Mouse (Mus musculus) midbrain, embryonic 14.5 days (tissue): ENCODE data around the gene Sdr39u1. TPM values are rescaled to one million over a fixed set of nuclear protein-coding genes. Genes with fewer than 3 reads are reported as not detected.
A peak's percentile ranks its signal among the peaks of the same experiment; 100 is the strongest.

ENCODE experiments used
- ATAC-seq: fragments of 200-750 bp; cut with Nextera tagmentation; 2 replicates; pipeline ENCODE4 v1.8.0; 2017; ENCODE audit warnings: moderate number of reproducible peaks, moderate library complexity; ENCODE audit not compliant: low FRiP score, low TSS enrichment
- DNase-seq: peaks from one replicate; pipeline ENCODE4 v3.0.0-alpha.2; 2015
- H3K27ac ChIP-seq: fragments of 300-500 bp; sonication (generic); replicated peaks from 2 replicates; pipeline ENCODE4 v1.5.1; 2014; ENCODE audit warnings: mild to moderate bottlenecking, low read depth, low read length, moderate library complexity
- H3K27me3 ChIP-seq: fragments of 300-500 bp; sonication (generic); 2 replicates; pipeline ENCODE4 v1.6.1; 2014; ENCODE audit warnings: low read length, control low read depth, mixed read lengths; ENCODE audit not compliant: control insufficient read depth, insufficient read depth
- H3K36me3 ChIP-seq: fragments of 300-500 bp; sonication (generic); 2 replicates; pipeline ENCODE4 v1.6.1; 2014; ENCODE audit warnings: low read length, control low read depth; ENCODE audit not compliant: control insufficient read depth, insufficient read depth
- H3K4me1 ChIP-seq: fragments of 300-500 bp; sonication (generic); 2 replicates; pipeline ENCODE4 v1.6.1; 2014; ENCODE audit warnings: mild to moderate bottlenecking, antibody characterized with exemption, low read length, control low read depth; ENCODE audit not compliant: control insufficient read depth, insufficient read depth
- H3K4me2 ChIP-seq: fragments of 300-500 bp; sonication (generic); 2 replicates; pipeline ENCODE4 v1.6.1; 2014; ENCODE audit warnings: mild to moderate bottlenecking, low read length, moderate library complexity
- H3K4me3 ChIP-seq: fragments of 300-500 bp; sonication (generic); replicated peaks from 2 replicates; pipeline ENCODE4 v1.5.1; 2014; ENCODE audit warnings: low read depth, low read length
- H3K9ac ChIP-seq: fragments of 300-500 bp; sonication (generic); replicated peaks from 2 replicates; pipeline ENCODE4 v1.6.1; 2014; ENCODE audit warnings: mild to moderate bottlenecking, low read length, moderate library complexity
- H3K9me3 ChIP-seq: fragments of 300-500 bp; sonication (generic); 2 replicates; pipeline ENCODE4 v1.6.1; 2016; ENCODE audit warnings: low read length, control low read depth, mixed read lengths; ENCODE audit not compliant: control insufficient read depth
- WGBS: fragments of 180-500 bp; shearing (Covaris S2); extraction: QIAGEN DNeasy Blood & Tissue Kit; methylation state at CpG from one replicate; pipeline ENCODE4 v1.1.7; 2014; 5-methylcytosine and 5-hydroxymethylcytosine counted together
- polyA plus RNA-seq: library from polyadenylated mRNA; unstranded; fragments of >200 nt; fragmentation: Nextera tagmentation; extraction: Ambion mirVana; gene quantifications from 2 replicates; pipeline ENCODE4 v1.2.1, GENCODE M21; 2014

Sdr39u1 gene
- polyA plus RNA-seq, 1 experiment from 2014 or later = 125 TPM

DNA sequence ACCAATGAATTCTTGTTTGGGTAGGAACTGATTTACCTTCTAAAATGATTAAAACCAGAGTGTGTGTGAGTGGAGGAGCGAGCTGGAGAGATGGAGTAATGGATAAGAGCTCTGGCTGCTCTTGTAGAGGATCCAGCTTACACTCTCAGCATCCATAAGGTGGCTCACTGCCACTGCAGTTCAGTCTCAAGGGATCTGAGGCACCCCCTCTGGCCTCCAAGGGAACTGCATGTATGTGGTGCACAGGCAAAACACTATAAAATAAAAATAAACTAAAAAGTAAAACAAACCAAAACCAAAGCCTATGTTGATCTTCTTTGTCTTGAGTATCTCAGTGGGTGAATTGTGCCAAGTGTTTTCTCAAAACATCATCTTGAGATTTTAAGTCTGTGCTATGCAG, 20.5 kb downstream of the Sdr39u1 start:
- 29% methylated on average over 1 of the region's 1 CpGs for WGBS
- H3K9me3 ChIP-seq = no peaks in the 10 kb centered on the region
- ATAC-seq = peak; percentile 53; the same call in 1 of the 2 replicates
- DNase-seq = peak; percentile 79
- H3K4me3 ChIP-seq = no peak overlapping the region
- H3K27me3 ChIP-seq = no peaks in the 10 kb centered on the region
- no peaks in the 10 kb centered on the region for H3K36me3 ChIP-seq
- 0 out of 2 replicates have a peak, but pooled peaks cover 2% of the 10 kb centered on the region for H3K4me1 ChIP-seq
- H3K9ac ChIP-seq = no peak overlapping the region
- H3K27ac ChIP-seq = no peak overlapping the region
- H3K4me2 ChIP-seq = no peak overlapping the region

DNA sequence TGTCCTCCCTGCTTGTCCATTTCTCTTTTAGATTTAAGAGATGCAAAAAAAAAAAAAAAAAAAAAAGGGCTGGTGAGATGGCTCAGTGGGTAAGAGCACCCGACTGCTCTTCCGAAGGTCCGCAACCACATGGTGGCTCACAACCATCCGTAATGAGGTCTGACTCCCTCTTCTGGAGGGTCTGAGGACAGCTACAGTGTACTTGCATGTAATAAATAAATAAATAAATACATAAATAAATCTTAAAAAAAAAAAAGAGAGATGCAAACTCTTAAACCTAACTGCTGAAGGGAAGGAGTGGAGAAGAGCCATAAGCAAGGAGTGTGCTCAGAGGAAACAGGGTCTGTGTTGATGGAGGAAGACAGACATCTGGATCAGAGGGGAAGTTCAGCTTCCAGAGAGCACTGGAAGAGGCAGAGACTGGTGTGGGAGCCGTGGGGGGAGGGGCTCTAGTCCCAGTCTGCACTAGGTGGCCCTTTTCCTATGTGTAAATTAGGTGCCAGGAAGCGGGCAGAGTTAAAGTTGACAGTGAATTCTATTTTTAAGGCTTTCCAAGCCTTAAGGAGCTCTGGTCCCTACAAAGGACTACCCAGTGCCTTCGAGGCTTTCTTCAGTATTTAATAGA, 21.7 kb downstream of the Sdr39u1 start:
- Histone ChIP-seq H3K4me3 (no peak overlapping the region), H3K4me1 (no peaks in the 10 kb centered on the region), H3K4me2 (no peak overlapping the region), H3K27ac (no peak overlapping the region), H3K9ac (no peak overlapping the region), H3K36me3 (no peaks in the 10 kb centered on the region), H3K9me3 (no peaks in the 10 kb centered on the region), H3K27me3 (no peaks in the 10 kb centered on the region)
- no peak for ATAC-seq
- no peak for DNase-seq
- WGBS = 38% methylated on average over 7 of the region's 7 CpGs

DNA sequence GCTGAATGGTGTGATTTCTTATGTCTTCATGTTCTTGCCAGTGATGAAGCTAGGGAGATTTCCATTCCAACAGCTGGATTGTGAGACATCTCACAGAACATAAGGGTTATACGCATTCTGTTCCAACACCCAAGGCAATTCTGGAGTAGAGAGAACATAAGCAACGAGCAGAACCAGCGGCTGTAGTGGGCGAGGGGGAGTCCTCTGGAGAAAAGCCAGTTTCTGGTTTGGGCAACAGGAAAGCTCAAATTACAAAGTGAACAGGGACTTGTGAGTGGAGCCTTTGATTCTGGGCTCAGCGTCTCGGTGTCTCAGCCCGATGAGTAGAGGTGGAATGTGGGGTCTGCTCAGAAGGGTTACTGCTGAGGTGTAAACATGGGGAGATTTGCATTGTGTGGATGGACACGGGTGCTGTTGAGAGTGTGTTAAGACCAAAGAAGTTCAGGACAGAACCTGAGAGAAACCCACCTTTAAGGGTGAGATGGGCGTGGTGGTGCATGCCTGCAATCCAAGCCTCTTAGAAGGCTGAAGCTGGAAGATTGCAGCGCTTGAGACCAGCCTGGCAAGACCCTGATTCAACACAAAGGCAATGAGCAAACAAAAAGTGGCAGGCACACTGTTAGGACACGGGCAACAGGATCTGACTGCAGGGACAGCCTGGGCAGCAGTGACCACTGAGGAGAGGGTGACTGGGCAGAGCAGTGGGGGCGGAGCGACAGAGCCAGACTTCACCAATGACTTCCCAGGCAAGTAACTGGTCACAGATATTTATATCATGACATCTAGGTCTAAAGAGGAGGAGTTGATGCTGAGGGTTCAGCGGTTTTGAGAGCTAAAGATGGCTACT, 22.4 kb downstream of the Sdr39u1 start:
- Histone ChIP-seq H3K4me3 (no peak overlapping the region), H3K9ac (no peak overlapping the region), H3K9me3 (no peaks in the 10 kb centered on the region), H3K27ac (no peak overlapping the region), H3K27me3 (no peaks in the 10 kb centered on the region), H3K36me3 (peaks cover 7% of the 10 kb centered on the region; the same call in 1 of the 2 replicates), H3K4me2 (no peak overlapping the region), H3K4me1 (no peaks in the 10 kb centered on the region)
- no peak for ATAC-seq
- DNase-seq = no peak
- WGBS = 34% methylated on average over 14 of the region's 14 CpGs

DNA sequence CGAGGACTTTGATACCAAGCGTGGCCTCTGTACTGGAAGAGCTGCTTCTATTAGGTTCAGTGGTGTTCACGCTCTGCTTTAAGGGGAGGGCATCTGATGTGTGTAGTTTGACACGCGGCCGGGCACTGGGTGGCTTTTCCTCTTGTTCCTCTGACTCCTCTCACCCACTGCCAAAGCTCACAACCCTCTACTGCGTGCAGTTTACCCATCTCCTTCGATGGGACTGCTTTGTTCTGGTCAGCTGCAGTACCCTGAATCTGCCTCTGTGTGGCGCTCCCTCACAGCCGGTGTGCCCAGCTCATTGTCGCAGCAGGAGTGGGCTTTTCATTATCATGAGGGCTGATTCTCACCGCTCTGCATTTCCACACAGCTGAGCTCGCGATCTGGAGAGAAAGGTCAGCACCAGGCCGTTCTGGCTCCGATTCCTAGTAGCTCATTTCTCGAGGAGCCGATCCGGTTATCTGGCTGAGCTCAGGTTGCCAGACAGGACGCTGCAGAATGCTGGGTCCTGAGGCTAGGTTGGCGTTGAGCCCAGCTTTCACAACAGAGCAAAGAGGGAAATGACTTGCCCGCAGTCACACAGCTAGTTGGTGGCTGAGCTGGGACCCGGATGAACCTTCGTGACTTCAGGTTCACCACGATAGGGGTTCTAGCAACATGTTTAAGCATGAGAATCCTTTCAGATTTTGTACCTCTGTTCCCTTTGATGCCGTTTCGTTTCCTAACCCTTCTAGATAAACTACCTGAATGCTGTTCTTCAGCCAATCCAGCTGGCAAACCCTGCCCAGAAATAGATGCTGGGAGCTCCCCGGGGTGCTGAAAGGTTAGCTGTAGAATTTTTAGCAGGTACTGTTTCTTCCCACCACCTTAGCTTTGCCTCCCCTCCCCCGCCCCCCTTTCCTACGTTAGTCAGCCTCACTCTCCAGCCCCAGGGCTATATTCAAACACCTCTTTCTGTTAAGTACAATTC, 26.1 kb downstream of the Sdr39u1 start:
- Histone ChIP-seq H3K4me3 (no peak overlapping the region), H3K4me1 (no peaks in the 10 kb centered on the region), H3K27me3 (no peaks in the 10 kb centered on the region), H3K9me3 (no peaks in the 10 kb centered on the region), H3K4me2 (peak overlapping the region; percentile 33), H3K9ac (no peak overlapping the region), H3K27ac (peak overlapping the region; percentile 50; the same call in 1 of the 2 replicates), H3K36me3 (peaks cover 42% of the 10 kb centered on the region)
- 14% methylated on average over 30 of the region's 30 CpGs for WGBS
- ATAC-seq (peak; percentile 63), DNase-seq (peak; percentile 85)

DNA sequence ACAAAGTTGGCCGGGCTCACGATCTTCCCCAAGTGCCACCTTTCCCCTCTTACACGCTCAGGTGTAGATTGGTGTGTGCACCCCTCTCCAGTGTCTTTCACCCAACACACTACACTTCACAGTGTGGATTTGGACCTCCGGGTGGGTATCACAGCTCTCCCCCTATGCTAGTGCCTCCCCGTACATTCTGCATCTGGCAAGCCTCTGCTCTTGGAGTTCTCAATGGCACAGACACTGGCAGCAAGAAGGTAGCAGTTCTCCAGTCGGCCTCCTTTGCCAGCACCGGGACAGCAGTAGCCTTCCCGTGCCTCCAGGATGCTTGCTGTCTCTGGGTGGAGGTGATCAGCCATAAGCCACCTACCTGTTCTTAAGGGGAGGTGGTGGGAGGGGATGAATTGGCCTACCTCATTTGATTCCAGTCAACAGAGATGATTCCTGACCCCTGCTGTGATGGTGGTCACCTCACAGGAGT, 26.8 kb downstream of the Sdr39u1 start:
- H3K9ac ChIP-seq = no peak overlapping the region

DNA sequence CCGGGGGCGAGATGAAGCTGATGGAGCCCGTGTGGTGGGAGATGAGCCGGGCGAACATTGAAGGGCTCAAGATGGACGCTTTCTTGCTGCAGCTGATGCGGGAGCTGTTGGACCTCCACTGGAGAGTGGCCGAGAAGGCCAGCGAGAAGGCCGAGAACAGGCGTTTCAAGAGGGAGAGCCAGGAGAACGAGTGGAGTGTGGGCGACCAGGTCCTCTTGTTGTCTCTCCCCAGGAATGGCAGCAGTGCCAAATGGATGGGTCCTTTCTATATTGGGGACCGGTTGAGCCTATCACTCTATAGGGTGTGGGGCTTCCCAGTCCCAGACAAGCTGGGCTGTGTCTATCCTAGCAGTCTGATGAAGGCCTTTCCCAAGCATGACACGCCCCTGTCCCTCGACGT, 27.5 kb downstream of the Sdr39u1 start:
- no peaks in the 10 kb centered on the region for H3K4me1 ChIP-seq
- DNase-seq (no peak), ATAC-seq (0 out of 2 replicates have a peak, but pooled peaks have one; percentile 25)
- H3K36me3 ChIP-seq = peaks cover 56% of the 10 kb centered on the region
- no peaks in the 10 kb centered on the region for H3K9me3 ChIP-seq
- 91% methylated on average over 17 of the region's 17 CpGs for WGBS
- H3K4me3 ChIP-seq = no peak overlapping the region
- no peak overlapping the region for H3K4me2 ChIP-seq
- H3K27ac ChIP-seq = no peak overlapping the region
- H3K9ac ChIP-seq = no peak overlapping the region
- H3K27me3 ChIP-seq = no peaks in the 10 kb centered on the region

More for the DNA sequence above, 26.8 kb downstream of the Sdr39u1 start:
- H3K4me2 ChIP-seq = no peak overlapping the region
- 87% methylated on average over 8 of the region's 8 CpGs for WGBS
- no peak overlapping the region for H3K4me3 ChIP-seq
- ATAC-seq = no peak
- no peaks in the 10 kb centered on the region for H3K27me3 ChIP-seq
- H3K9me3 ChIP-seq = no peaks in the 10 kb centered on the region
- H3K4me1 ChIP-seq = no peaks in the 10 kb centered on the region
- peaks cover 49% of the 10 kb centered on the region for H3K36me3 ChIP-seq
- H3K27ac ChIP-seq = no peak overlapping the region; the same call in 1 of the 2 replicates
- DNase-seq = no peak

DNA sequence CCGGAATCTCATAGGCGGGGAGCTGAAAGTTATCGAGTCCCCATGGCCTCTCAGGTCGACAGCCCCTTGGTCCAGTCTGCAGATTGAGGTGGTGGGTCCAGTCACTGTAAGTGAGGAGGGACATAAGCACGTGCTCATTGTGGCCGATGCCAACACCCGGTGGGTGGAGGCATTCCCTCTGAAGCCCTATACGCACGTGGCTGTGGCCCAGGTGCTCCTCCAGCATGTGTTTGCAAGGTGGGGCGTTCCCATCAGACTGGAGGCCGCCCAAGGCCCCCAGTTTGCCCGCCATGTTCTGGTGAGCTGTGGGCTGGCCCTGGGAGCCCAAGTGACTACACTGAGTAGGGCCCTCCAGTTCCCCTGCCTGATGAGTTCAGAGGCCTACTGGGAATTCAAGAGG, 28.1 kb downstream of the Sdr39u1 start:
- no peak for ATAC-seq
- no peak overlapping the region for H3K9ac ChIP-seq
- no peak overlapping the region for H3K27ac ChIP-seq
- H3K4me3 ChIP-seq = no peak overlapping the region
- no peaks in the 10 kb centered on the region for H3K4me1 ChIP-seq
- H3K4me2 ChIP-seq = no peak overlapping the region
- no peaks in the 10 kb centered on the region for H3K9me3 ChIP-seq
- DNase-seq = no peak
- H3K36me3 ChIP-seq = peaks cover 57% of the 10 kb centered on the region
- 89% methylated on average over 12 of the region's 12 CpGs for WGBS
- H3K27me3 ChIP-seq = no peaks in the 10 kb centered on the region

DNA sequence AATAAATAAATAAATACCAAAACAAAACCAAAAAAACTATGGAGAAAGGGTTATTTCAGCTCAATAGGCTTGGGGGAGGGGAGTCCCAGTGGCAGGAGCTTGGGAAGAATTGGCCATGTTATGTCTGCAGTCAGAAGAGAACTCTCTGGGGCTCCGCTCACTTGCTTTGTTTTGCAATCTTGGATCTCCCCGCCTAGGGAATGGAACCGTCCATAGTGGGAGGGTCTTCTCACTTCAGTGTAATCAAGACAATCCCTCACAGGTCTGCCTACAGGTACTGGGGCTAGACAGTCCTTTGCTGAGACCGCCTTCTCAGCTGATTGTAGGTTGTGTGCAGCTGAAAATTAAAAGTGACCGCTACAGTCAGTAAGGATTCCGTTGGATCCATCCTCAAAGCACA, 30.6 kb downstream of the Sdr39u1 start:
- DNase-seq = no peak
- Histone ChIP-seq H3K36me3 (peaks cover 81% of the 10 kb centered on the region), H3K9ac (no peak overlapping the region), H3K27ac (no peak overlapping the region), H3K4me2 (no peak overlapping the region), H3K4me3 (no peak overlapping the region), H3K4me1 (no peaks in the 10 kb centered on the region), H3K27me3 (no peaks in the 10 kb centered on the region), H3K9me3 (no peaks in the 10 kb centered on the region)
- 97% methylated on average over 6 of the region's 6 CpGs for WGBS
- ATAC-seq = no peak
